Comparison of ENCODE assay signal across 20 mouse cellular contexts in the genomic region with DNA sequence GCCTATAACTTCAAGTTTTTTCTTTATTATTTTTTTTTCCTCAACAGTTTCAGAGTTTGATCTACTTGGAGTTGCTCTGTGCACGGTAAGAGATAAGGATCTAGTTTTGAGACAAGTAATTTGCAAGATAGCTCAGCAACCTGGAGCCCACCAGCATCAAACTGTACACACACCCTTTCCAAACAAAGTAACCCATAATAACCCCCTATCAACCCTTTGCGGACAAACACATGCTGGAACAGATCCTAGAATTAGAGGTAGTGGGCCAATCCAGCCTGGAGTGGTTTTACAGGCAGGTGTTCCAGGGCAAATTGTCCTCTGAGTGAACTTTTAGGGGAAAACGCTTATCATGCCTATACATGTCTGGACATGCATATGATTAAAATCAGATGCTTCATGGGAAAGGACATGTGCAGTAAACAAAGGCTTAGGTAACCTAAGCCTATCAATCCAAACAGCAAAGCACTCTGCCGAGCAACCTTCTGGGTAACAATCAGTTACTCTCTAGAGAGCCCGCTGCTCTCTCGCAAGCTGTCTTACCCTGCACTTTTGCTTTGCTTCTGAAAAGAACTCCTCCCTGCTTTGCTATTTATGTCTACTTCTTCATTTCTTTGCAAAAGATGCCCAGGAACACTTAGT.
A peak's percentile ranks its signal among the peaks of the same experiment; 100 is the strongest.
DNase-seq lines count a peak whose midpoint lies in the region; ATAC-seq and TF ChIP-seq lines count a peak whose summit lies in the region.
"Had no signal": no experiment of that assay in that cellular context is flagged by ENCODE, and none has a peak within 500 bp of the region (broad histone marks: within the 10 kb centered on the region; RNA-seq: fewer than 3 reads in every experiment).

No protein-coding gene starts in this region.

- no peak overlapping the region for H3K27ac ChIP-seq in limb, embryonic 12.5 days
- no peak overlapping the region for H3K27ac ChIP-seq in limb, embryonic 10.5 days
- no peak overlapping the region for H3K27ac ChIP-seq in embryonic facial prominence, embryonic 10.5 days (replicated peaks)
- no peak overlapping the region for H3K27ac ChIP-seq in liver, postnatal 0 days (ENCODE audit: low read depth)
- H3K27ac ChIP-seq: heart, embryonic 13.5 days; hindbrain, embryonic 15.5 days; intestine, embryonic 15.5 days; kidney, postnatal 0 days; macrophage had no signal

- DNase-seq in limb, embryonic 10.5 days (ENCODE audit: low spot score): no peak
- peak; percentile 30 for DNase-seq in R1 (ENCODE audit: low read depth, low spot score)
- peak; percentile 20 for DNase-seq in embryonic facial prominence, embryonic 10.5 days (ENCODE audit: low spot score)
- DNase-seq in gonadal fat pad, adult 2 months (ENCODE audit: low read depth): peak; percentile 4
- no peak for DNase-seq in lung, postnatal 25 days (ENCODE audit: low spot score)
- no peak for DNase-seq in liver, postnatal 0 days
- DNase-seq: adrenal gland, postnatal 10 days; cerebellum, adult 9-11 months; layer of hippocampus, postnatal 36 days; retina, postnatal 1 day; thymus, postnatal 14 days had no signal

- TF ChIP-seq CTCF in liver, postnatal 0 days (IDR thresholded peaks at IDR 0.05; ENCODE audit: low read depth): no peak

- no peak overlapping the region for H3K9ac ChIP-seq in limb, embryonic 12.5 days (replicated peaks)
- no peak overlapping the region for H3K9ac ChIP-seq in liver, postnatal 0 days (replicated peaks)
- H3K9ac ChIP-seq: heart, embryonic 13.5 days; hindbrain, embryonic 15.5 days; intestine, embryonic 15.5 days had no signal

- H3K4me3 ChIP-seq in limb, embryonic 12.5 days (replicated peaks): no peak overlapping the region
- H3K4me3 ChIP-seq in limb, embryonic 10.5 days: no peak overlapping the region
- H3K4me3 ChIP-seq in embryonic facial prominence, embryonic 10.5 days: no peak overlapping the region
- H3K4me3 ChIP-seq in liver, postnatal 0 days (ENCODE audit: low read depth, low read length): no peak overlapping the region
- H3K4me3 ChIP-seq: heart, embryonic 13.5 days; hindbrain, embryonic 15.5 days; intestine, embryonic 15.5 days had no signal

- H3K27me3 ChIP-seq in limb, embryonic 12.5 days: no peaks in the 10 kb centered on the region
- no peaks in the 10 kb centered on the region for H3K27me3 ChIP-seq in limb, embryonic 10.5 days (ENCODE audit: low read depth, poor library complexity, severe bottlenecking)
- no peaks in the 10 kb centered on the region for H3K27me3 ChIP-seq in embryonic facial prominence, embryonic 10.5 days (replicated peaks; ENCODE audit: low read depth, poor library complexity, severe bottlenecking)
- H3K27me3 ChIP-seq in liver, postnatal 0 days (ENCODE audit: insufficient read depth, low read length): no peaks in the 10 kb centered on the region
- H3K27me3 ChIP-seq: heart, embryonic 13.5 days; hindbrain, embryonic 15.5 days; intestine, embryonic 15.5 days had no signal

- no peaks in the 10 kb centered on the region for H3K36me3 ChIP-seq in limb, embryonic 12.5 days
- H3K36me3 ChIP-seq in limb, embryonic 10.5 days: no peaks in the 10 kb centered on the region
- H3K36me3 ChIP-seq in embryonic facial prominence, embryonic 10.5 days (replicated peaks): no peaks in the 10 kb centered on the region
- H3K36me3 ChIP-seq in liver, postnatal 0 days (replicated peaks; ENCODE audit: insufficient read depth, low read length): no peaks in the 10 kb centered on the region
- H3K36me3 ChIP-seq: heart, embryonic 13.5 days; hindbrain, embryonic 15.5 days; intestine, embryonic 15.5 days had no signal

- 56% methylated on average over 6 of the region's 6 CpGs for WGBS in limb, embryonic 12.5 days
- 69% methylated on average over 6 of the region's 6 CpGs for WGBS in limb, embryonic 10.5 days
- WGBS in embryonic facial prominence, embryonic 10.5 days: 61% methylated on average over 6 of the region's 6 CpGs
- 67% methylated on average over 6 of the region's 6 CpGs for WGBS in liver, postnatal 0 days (ENCODE audit: insufficient replicate concordance)

- no peaks in the 10 kb centered on the region; the same call in 1 of the 2 replicates for H3K9me3 ChIP-seq in limb, embryonic 12.5 days
- no peaks in the 10 kb centered on the region for H3K9me3 ChIP-seq in limb, embryonic 10.5 days (replicated peaks)
- no peaks in the 10 kb centered on the region for H3K9me3 ChIP-seq in embryonic facial prominence, embryonic 10.5 days
- no peaks in the 10 kb centered on the region for H3K9me3 ChIP-seq in liver, postnatal 0 days (ENCODE audit: low read length)
- H3K9me3 ChIP-seq: heart, embryonic 13.5 days; hindbrain, embryonic 15.5 days; intestine, embryonic 15.5 days had no signal

- no peak overlapping the region for H3K4me2 ChIP-seq in limb, embryonic 12.5 days
- no peak overlapping the region for H3K4me2 ChIP-seq in liver, postnatal 0 days (ENCODE audit: low read depth, low read length)
- H3K4me2 ChIP-seq: heart, embryonic 13.5 days; hindbrain, embryonic 15.5 days; intestine, embryonic 15.5 days; midbrain, embryonic 11.5 days had no signal

- peaks cover 9% of the 10 kb centered on the region for H3K4me1 ChIP-seq in limb, embryonic 12.5 days (replicated peaks)
- H3K4me1 ChIP-seq in limb, embryonic 10.5 days: peaks cover 9% of the 10 kb centered on the region; the same call in 1 of the 2 replicates
- H3K4me1 ChIP-seq in embryonic facial prominence, embryonic 10.5 days: peaks cover 15% of the 10 kb centered on the region
- H3K4me1 ChIP-seq in liver, postnatal 0 days (ENCODE audit: insufficient read depth): no peaks in the 10 kb centered on the region
- H3K4me1 ChIP-seq: heart, embryonic 13.5 days; hindbrain, embryonic 15.5 days had no signal

- ATAC-seq in limb, embryonic 12.5 days (ENCODE audit: insufficient number of reproducible peaks, insufficient read depth, low FRiP score, low TSS enrichment, low read depth): peak; percentile 31; the same call in 1 of the 2 replicates
- no peak for ATAC-seq in liver, postnatal 0 days
- ATAC-seq: activated CD4-positive, CD25-positive, alpha-beta regulatory T cell, adult 4 months; forebrain, embryonic 14.5 days; intestine, embryonic 15.5 days had no signal

- no peak for TF ChIP-seq EP300 in liver, postnatal 0 days (IDR thresholded peaks at IDR 0.05; ENCODE audit: low read depth)

Comparison
In these comparisons a context has a peak if more than half of its experiments do, and no peak if none do; other contexts are left out.
1. DNase-seq: peak in R1 (single experiment), embryonic facial prominence, embryonic 10.5 days (single experiment) and gonadal fat pad, adult 2 months (single experiment); none in limb, embryonic 10.5 days (single experiment), lung, postnatal 25 days (single experiment) and liver, postnatal 0 days (single experiment).